Mouse (Mus musculus) MEL (cell line): ENCODE measurements around the gene Nt5c1b. TPM values are rescaled to one million over a fixed set of nuclear protein-coding genes. Genes with fewer than 3 reads are reported as not detected.

Experiments
- DNase-seq: peaks from one replicate; pipeline ENCODE4 v3.0.0; 2011; ENCODE audit warnings: low read depth, low spot score
- H3K27ac ChIP-seq: 2 replicates; pipeline ENCODE4 v1.5.1; 2012; ENCODE audit warnings: low read depth, mild to moderate bottlenecking, control low read depth, low read length, moderate library complexity; ENCODE audit not compliant: control insufficient read depth
- H3K27me3 ChIP-seq, 2 experiments: fragments of 150-350 bp in 1 of 2; sonication (generic) in 1 of 2; 2 replicates each; pipeline ENCODE4 v1.6.1; 2012; ENCODE audit warnings: low read length in 2 of 2, mild to moderate bottlenecking in 2 of 2, improper control_type of control experiment in 1 of 2, moderate library complexity in 1 of 2; ENCODE audit not compliant: insufficient read depth in 2 of 2, control insufficient read depth in 1 of 2
- H3K36me3 ChIP-seq, 2 experiments: 2 replicates each; pipeline ENCODE4 v1.6.1; 2012 to 2014; ENCODE audit warnings: low read length in 2 of 2, improper control_type of control experiment in 1 of 2, inconsistent platforms in 1 of 2, mild to moderate bottlenecking in 1 of 2; ENCODE audit not compliant: insufficient read depth in 2 of 2, control insufficient read depth in 1 of 2
- H3K4me1 ChIP-seq, 2 experiments: fragments of 150-350 bp in 1 of 2; sonication (generic) in 1 of 2; 2 replicates each; pipeline ENCODE4 v1.6.1; 2012; ENCODE audit warnings: low read length in 2 of 2, improper control_type of control experiment in 1 of 2, mild to moderate bottlenecking in 1 of 2; ENCODE audit not compliant: insufficient read depth in 2 of 2, control insufficient read depth in 1 of 2
- H3K4me3 ChIP-seq, 2 experiments: fragments of 150-350 bp in 1 of 2; sonication (generic) in 1 of 2; 2 replicates each; pipeline ENCODE4 v1.5.1; 2012; ENCODE audit warnings: low read depth in 2 of 2, low read length in 2 of 2, mild to moderate bottlenecking in 2 of 2, moderate library complexity in 2 of 2, control low read depth in 1 of 2, improper control_type of control experiment in 1 of 2; ENCODE audit not compliant: control insufficient read depth in 1 of 2, insufficient read depth in 1 of 2
- H3K79me2 ChIP-seq: 2 replicates; pipeline ENCODE4 v1.6.1; 2012; ENCODE audit warnings: mild to moderate bottlenecking, low read length, moderate library complexity; ENCODE audit not compliant: control insufficient read depth, poor library complexity, insufficient read depth
- H3K9ac ChIP-seq: 2 replicates; pipeline ENCODE4 v1.6.1; 2012; ENCODE audit warnings: low read depth, mild to moderate bottlenecking, control low read depth, low read length, moderate library complexity; ENCODE audit not compliant: control insufficient read depth, poor library complexity, severe bottlenecking
- H3K9me3 ChIP-seq: fragments of 150-350 bp; sonication (generic); replicated peaks from 2 replicates; pipeline ENCODE4 v1.6.1; 2012; ENCODE audit warnings: mild to moderate bottlenecking, low read length, improper control_type of control experiment, moderate library complexity; ENCODE audit not compliant: insufficient read depth
- BHLHE40 ChIP-seq: IDR thresholded peaks from 2 replicates; pipeline ENCODE4 v1.6.1; 2012; ENCODE audit warnings: low read depth, mild to moderate bottlenecking, inconsistent platforms, low read length, improper control_type of control experiment, borderline replicate concordance
- CHD2 ChIP-seq: IDR thresholded peaks from 2 replicates; pipeline ENCODE4 v1.6.1; 2011; ENCODE audit warnings: low read length, improper control_type of control experiment
- EP300 ChIP-seq, 2 experiments: IDR thresholded peaks; 2 replicates each; pipeline ENCODE4 v1.6.1; 2011; ENCODE audit warnings: improper control_type of control experiment in 2 of 2, low read length in 2 of 2, low read depth in 1 of 2, mild to moderate bottlenecking in 1 of 2
- MAFK ChIP-seq: IDR thresholded peaks from 2 replicates; pipeline ENCODE4 v1.6.1; 2011; ENCODE audit warnings: low read depth, mild to moderate bottlenecking, low read length, improper control_type of control experiment, borderline replicate concordance
- MAX ChIP-seq: IDR thresholded peaks from 2 replicates; pipeline ENCODE4 v1.6.1; 2011; ENCODE audit warnings: low read length, improper control_type of control experiment
- MXI1 ChIP-seq: IDR thresholded peaks from 2 replicates; pipeline ENCODE4 v1.6.1; 2011; ENCODE audit warnings: mild to moderate bottlenecking, low read depth, low read length, improper control_type of control experiment
- MYC ChIP-seq: IDR thresholded peaks from 2 replicates; pipeline ENCODE4 v1.6.1; 2011; ENCODE audit warnings: low read depth, mild to moderate bottlenecking, low read length, improper control_type of control experiment, moderate library complexity
- NELFE ChIP-seq: IDR thresholded peaks from 2 replicates; pipeline ENCODE4 v1.6.1; 2011; ENCODE audit warnings: low read depth, low read length, improper control_type of control experiment
- POLR2A ChIP-seq, 2 experiments: IDR thresholded peaks; 2 replicates each; pipeline ENCODE4 v1.6.1; 2011 to 2012; ENCODE audit warnings: low read length in 2 of 2, mild to moderate bottlenecking in 2 of 2, control low read depth in 1 of 2, improper control_type of control experiment in 1 of 2, low read depth in 1 of 2, moderate library complexity in 1 of 2; ENCODE audit not compliant: control insufficient read depth in 1 of 2, insufficient read depth in 1 of 2, poor library complexity in 1 of 2
- RAD21 ChIP-seq: IDR thresholded peaks from 2 replicates; pipeline ENCODE4 v1.6.1; 2011; ENCODE audit warnings: mild to moderate bottlenecking, low read depth, low read length, improper control_type of control experiment
- SIN3A ChIP-seq: IDR thresholded peaks from 2 replicates; pipeline ENCODE4 v1.6.1; 2012; ENCODE audit warnings: low read length, improper control_type of control experiment, inconsistent platforms
- TAL1 ChIP-seq: IDR thresholded peaks from 2 replicates; pipeline ENCODE4 v1.6.1; 2012; ENCODE audit warnings: mild to moderate bottlenecking, inconsistent platforms, low read length, moderate library complexity, mixed read lengths
- TBP ChIP-seq: IDR thresholded peaks from 2 replicates; pipeline ENCODE4 v1.8.0; 2011; ENCODE audit warnings: low read depth, low read length, improper control_type of control experiment
- UBTF ChIP-seq: IDR thresholded peaks from 2 replicates; pipeline ENCODE4 v1.6.1; 2012; ENCODE audit warnings: low read depth, mild to moderate bottlenecking, inconsistent platforms, low read length, improper control_type of control experiment, moderate library complexity, borderline replicate concordance; ENCODE audit not compliant: insufficient read depth
- USF1 ChIP-seq: IDR thresholded peaks from 2 replicates; pipeline ENCODE4 v1.6.1; 2014; ENCODE audit warnings: low read depth, mild to moderate bottlenecking, inconsistent platforms, low read length, improper control_type of control experiment, moderate library complexity
- USF2 ChIP-seq, 2 experiments: IDR thresholded peaks; 2 replicates each; pipeline ENCODE4 v1.6.1; 2011 to 2012; ENCODE audit warnings: improper control_type of control experiment in 2 of 2, low read length in 2 of 2, borderline replicate concordance in 1 of 2, inconsistent platforms in 1 of 2, low read depth in 1 of 2, mild to moderate bottlenecking in 1 of 2; ENCODE audit not compliant: insufficient read depth in 1 of 2
- ZC3H11A ChIP-seq: IDR thresholded peaks from 2 replicates; pipeline ENCODE4 v1.6.1; 2012; ENCODE audit warnings: low read depth, mild to moderate bottlenecking, inconsistent platforms, low read length, improper control_type of control experiment
- ZMIZ1 ChIP-seq: IDR thresholded peaks from 2 replicates; pipeline ENCODE4 v1.6.1; 2012; ENCODE audit warnings: low read depth, mild to moderate bottlenecking, inconsistent platforms, low read length, improper control_type of control experiment, moderate library complexity
- ZNF384 ChIP-seq: IDR thresholded peaks from 2 replicates; pipeline ENCODE4 v1.6.1; 2012; ENCODE audit warnings: low read depth, mild to moderate bottlenecking, inconsistent platforms, low read length, improper control_type of control experiment
- polyA plus RNA-seq, 2 experiments: library from polyadenylated mRNA; stranded (reverse) in 1 of 2; unstranded in 1 of 2; fragments of >175 nt in 1 of 2; fragments of >200 nt in 1 of 2; gene quantifications; 2 replicates each; pipeline versions ENCODE4 v1.2.1 to v1.2.4; 2012; ENCODE audit warnings: low replicate concordance in 2 of 2, low read depth in 1 of 2; ENCODE audit not compliant: insufficient read length in 2 of 2, insufficient read depth in 1 of 2, missing spikeins in 1 of 2
- total RNA-seq: library from RNA; depleted of rRNA; stranded (reverse); fragments of 300-350 nt; gene quantifications from 2 replicates; pipeline ENCODE4 v1.2.3, GENCODE M21; 2012

The Nt5c1b gene
- total and polyA plus RNA-seq, 3 experiments = not detected

DNA sequence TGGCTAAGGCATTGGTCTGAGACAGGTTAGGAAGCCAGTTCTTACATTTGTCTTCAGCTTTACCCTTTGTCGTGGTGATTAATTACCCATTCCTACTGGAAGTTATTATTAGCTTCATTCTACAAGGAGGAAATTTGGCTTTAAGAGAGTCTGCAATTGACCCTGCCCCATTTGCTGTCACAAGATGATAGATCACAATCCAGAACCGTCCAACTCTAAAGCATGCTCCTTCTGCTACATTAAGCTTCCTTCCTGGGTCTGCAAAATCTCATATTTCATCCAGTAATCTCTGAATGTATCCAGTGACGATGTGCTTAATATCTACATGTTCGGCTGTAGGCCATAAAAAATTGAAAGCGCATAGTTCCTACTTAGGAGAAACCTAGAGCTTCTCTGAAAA is 29.2 kb upstream of the Nt5c1b start:
- no peaks in the 10 kb centered on the region for H3K79me2 ChIP-seq
- no peak overlapping the region for H3K9ac ChIP-seq
- H3K4me1 ChIP-seq = no peaks in the 10 kb centered on the region
- H3K9me3 ChIP-seq = no peaks in the 10 kb centered on the region
- no peak for DNase-seq
- H3K27me3 ChIP-seq = no peaks in the 10 kb centered on the region
- H3K36me3 ChIP-seq = no peaks in the 10 kb centered on the region
- H3K27ac ChIP-seq = no peak overlapping the region
- H3K4me3 ChIP-seq = no peak overlapping the region
- no peak for TF ChIP-seq TAL1
- TF ChIP-seq MAX = no peak
- no peak for TF ChIP-seq MYC
- no peak for TF ChIP-seq USF1

DNA sequence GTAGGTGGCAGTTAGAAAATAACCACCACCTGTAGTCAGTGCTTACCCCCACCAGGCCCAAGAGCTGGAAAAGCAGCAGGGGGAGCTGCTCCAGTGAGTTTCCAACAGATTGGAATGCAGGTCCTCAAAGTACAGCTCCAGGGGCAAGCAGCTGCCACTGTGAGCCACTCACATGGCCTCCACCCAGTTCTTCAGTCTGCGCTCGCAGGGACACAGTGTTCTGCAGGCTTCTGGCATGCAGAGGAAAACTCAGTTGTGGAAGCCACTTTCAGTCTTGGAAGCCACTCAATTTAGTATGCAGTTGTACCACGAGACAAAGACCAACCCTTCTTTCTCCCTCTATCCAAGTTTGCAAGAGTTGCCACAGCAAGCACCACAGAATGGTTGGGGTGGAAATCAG is 19.1 kb upstream of the Nt5c1b start:
- no peak for TF ChIP-seq NELFE
- TF ChIP-seq ZC3H11A = no peak
- TF ChIP-seq MXI1 = no peak
- TF ChIP-seq BHLHE40 = no peak
- TF ChIP-seq SIN3A = no peak
- TF ChIP-seq USF2 (IDR thresholded peaks at IDR 0.05; ENCODE audit: borderline replicate concordance in 1 of 2, insufficient read depth in 1 of 2, low read depth in 1 of 2, low read length in 2 of 2) = no peak
- TF ChIP-seq MAX = no peak
- TF ChIP-seq ZNF384 = no peak
- no peak for TF ChIP-seq RAD21
- no peak for TF ChIP-seq CHD2
- no peak for TF ChIP-seq USF1
- no peak for TF ChIP-seq MAFK
- no peak for TF ChIP-seq TBP
- TF ChIP-seq ZMIZ1 = no peak
- TF ChIP-seq POLR2A (IDR thresholded peaks at IDR 0.05; ENCODE audit: control insufficient read depth in 1 of 2, insufficient read depth in 1 of 2, low read depth in 1 of 2, low read length in 2 of 2, poor library complexity in 1 of 2) = no peak
- Histone ChIP-seq H3K9ac (no peak overlapping the region), H3K27ac (no peak overlapping the region), H3K36me3 (no peaks in the 10 kb centered on the region), H3K27me3 (no peaks in the 10 kb centered on the region), H3K4me1 (no peaks in the 10 kb centered on the region), H3K79me2 (no peaks in the 10 kb centered on the region), H3K9me3 (no peaks in the 10 kb centered on the region), H3K4me3 (no peak overlapping the region)
- DNase-seq = no peak

DNA sequence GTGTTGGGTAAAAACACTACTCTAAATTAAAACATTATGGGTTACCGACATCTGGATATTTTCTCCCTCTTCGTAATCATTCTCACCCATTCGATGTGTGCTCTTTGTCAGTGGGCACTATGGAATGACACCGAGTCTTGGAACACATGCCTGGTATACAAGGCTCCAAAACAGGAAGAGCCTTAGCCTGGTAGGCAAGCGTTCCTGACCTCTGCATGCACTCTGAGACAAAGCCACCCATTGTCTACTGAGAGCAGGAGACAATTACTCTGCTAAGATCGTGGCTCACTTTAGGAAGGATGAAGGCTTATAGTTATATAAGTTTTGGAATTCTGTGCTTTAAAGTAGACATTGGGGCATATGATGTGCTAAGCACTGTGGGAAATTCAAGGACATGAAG is 12.0 kb upstream of the Nt5c1b start:
- Histone ChIP-seq H3K9me3 (no peaks in the 10 kb centered on the region), H3K27me3 (no peaks in the 10 kb centered on the region), H3K79me2 (no peaks in the 10 kb centered on the region), H3K36me3 (no peaks in the 10 kb centered on the region), H3K4me3 (no peak overlapping the region), H3K4me1 (no peaks in the 10 kb centered on the region), H3K9ac (no peak overlapping the region), H3K27ac (no peak overlapping the region)
- no peak for TF ChIP-seq UBTF
- no peak for TF ChIP-seq USF2 (IDR thresholded peaks at IDR 0.05; ENCODE audit: borderline replicate concordance in 1 of 2, insufficient read depth in 1 of 2, low read depth in 1 of 2, low read length in 2 of 2)
- TF ChIP-seq EP300 (IDR thresholded peaks at IDR 0.05; ENCODE audit: low read depth in 1 of 2, low read length in 2 of 2) = no peak
- DNase-seq = no peak
